ENCODE assay signal across 12 mouse cellular contexts in genomic region chr4:40217910-40218309, GRCm38 (mm10). TPM values are rescaled to one million over a fixed set of nuclear protein-coding genes. Genes with fewer than 3 reads are reported as not detected.
A peak's percentile ranks its signal among the peaks of the same experiment; 100 is the strongest.
DNase-seq lines count a peak whose midpoint lies in the region; TF ChIP-seq lines count a peak whose summit lies in the region.
"Had no signal": no experiment of that assay in that cellular context is flagged by ENCODE, and none has a peak within 500 bp of the region (broad histone marks: within the 10 kb centered on the region; RNA-seq: fewer than 3 reads in every experiment).

No protein-coding gene starts in this region.

- no peak overlapping the region for H3K4me3 ChIP-seq in kidney, adult 2 months (ENCODE audit: insufficient read depth, low read depth, low read length)
- no peak overlapping the region for H3K4me3 ChIP-seq in gastrocnemius, adult 2 months
- H3K4me3 ChIP-seq: erythroblast, embryonic 14.5 days; heart, embryonic 10.5 days had no signal

- no peak for TF ChIP-seq POLR2A in kidney, adult 2 months (IDR thresholded peaks at IDR 0.05; ENCODE audit: low read depth, low read length)

- no peaks in the 10 kb centered on the region for H3K4me1 ChIP-seq in kidney, adult 2 months (ENCODE audit: control insufficient read depth, insufficient read depth, low read length)
- H3K4me1 ChIP-seq: heart, embryonic 10.5 days had no signal

- WGBS in kidney, adult 2 months = 66% methylated on average over 3 of the region's 3 CpGs

- no peak for DNase-seq in kidney, adult 2 months
- no peak for DNase-seq in kidney, postnatal 10 days
- peak; percentile 33 for DNase-seq in thymus, postnatal 4 days
- no peak for DNase-seq in thymus, postnatal 36 days
- DNase-seq in ZHBTc4 (ENCODE audit: low read depth, low spot score) = peak; percentile 63
- no peak for DNase-seq in gastrocnemius, adult 2 months
- no peak for DNase-seq in Muller cell, postnatal 12 days (ENCODE audit: inconsistent ontology term)
- no peak for DNase-seq in heart, postnatal 4 days
- DNase-seq: gastrocnemius, postnatal 14 days; right cerebral cortex, postnatal 4 days had no signal

- no peaks in the 10 kb centered on the region; the same call in 1 of the 2 replicates for H3K36me3 ChIP-seq in kidney, adult 2 months (ENCODE audit: control insufficient read depth, insufficient read depth, low read length)
- H3K36me3 ChIP-seq: heart, embryonic 10.5 days had no signal

- no peaks in the 10 kb centered on the region for H3K27me3 ChIP-seq in kidney, adult 2 months (replicated peaks; ENCODE audit: control insufficient read depth, insufficient read depth, low read length)

- TF ChIP-seq CTCF in kidney, adult 2 months (conservative IDR thresholded peaks at IDR 0.05; ENCODE audit: insufficient read depth, insufficient read length, low read depth, low read length) = 0 out of 2 replicates have a peak, but pooled peaks have one; percentile 27
- no peak for TF ChIP-seq CTCF in gastrocnemius, adult 2 months (IDR thresholded peaks at IDR 0.05)

- H3K27ac ChIP-seq in kidney, adult 2 months (ENCODE audit: insufficient read depth, low read depth, low read length) = no peak overlapping the region
- H3K27ac ChIP-seq in gastrocnemius, adult 2 months = no peak overlapping the region
- H3K27ac ChIP-seq: heart, embryonic 10.5 days had no signal

- intact Hi-C loops in gastrocnemius, adult 2 months (cut with DNase I) = no loop called here

RNA-seq across cellular contexts. Expression of gene Ddx58, which starts 21.7 kb away (rescaled TPM):
- polyA plus RNA-seq in kidney, adult 2 months (2012; rRNA removed) = 14.5 and 19.4 TPM in 2 replicates
- 1 to 10 TPM; 2.4 to 3.0 TPM for total RNA-seq in gastrocnemius, adult 2 months (2021)
- 1 to 10 TPM; 6.9 to 7.4 TPM for total RNA-seq in heart, postnatal 4 days (2021)

RNA-seq across cellular contexts. Expression of gene Smim27, which starts 51.5 kb away (rescaled TPM):
- polyA plus RNA-seq in kidney, adult 2 months (2012; rRNA removed) = 22.8 and 27.6 TPM in 2 replicates
- total RNA-seq in gastrocnemius, adult 2 months (2021) = 10 to 100 TPM; 42.6 to 45.4 TPM
- 10 to 100 TPM; 37.0 to 37.9 TPM for total RNA-seq in heart, postnatal 4 days (2021)

RNA-seq across cellular contexts. Expression of gene Topors, which starts 51.7 kb away (rescaled TPM):
- polyA plus RNA-seq in kidney, adult 2 months (2012; rRNA removed) = 3.8 and 5.4 TPM in 2 replicates
- 1 to 10 TPM; 8.3 to 8.9 TPM for total RNA-seq in gastrocnemius, adult 2 months (2021)
- 10 to 100 TPM; 21.2 to 22.0 TPM for total RNA-seq in heart, postnatal 4 days (2021)

Comparison
In these comparisons a context has a peak if more than half of its experiments do, and no peak if none do; other contexts are left out.
1. DNase-seq: peak in thymus, postnatal 4 days (single experiment) and ZHBTc4 (single experiment); none in kidney, adult 2 months (single experiment), kidney, postnatal 10 days (single experiment), thymus, postnatal 36 days (0 of 2), gastrocnemius, adult 2 months (single experiment), Muller cell, postnatal 12 days (single experiment) and heart, postnatal 4 days (single experiment).